In genomic region chr5:107516087-107516486, GRCm38 (mm10) we compare ENCODE assay signal across 22 mouse cellular contexts. TPM values are rescaled to one million over a fixed set of nuclear protein-coding genes. Genes with fewer than 3 reads are reported as not detected.
"Had no signal": no experiment of that assay in that cellular context is flagged by ENCODE, and none has a peak within 500 bp of the region (broad histone marks: within the 10 kb centered on the region; RNA-seq: fewer than 3 reads in every experiment).

No protein-coding gene starts in this region.

- DNase-seq: lung, adult 18-20 months; lung, embryonic 14.5 days; lung, postnatal 10 days; lung, postnatal 4 days; midbrain, embryonic 14.5 days; retina, postnatal 1 day; right cerebral cortex, adult 18-20 months; right cerebral cortex, postnatal 25 days; right cerebral cortex, postnatal 4 days; spleen, adult 18-20 months; thymus, adult 2 months; thymus, postnatal 25 days; thymus, postnatal 4 days had no signal

- H3K36me3 ChIP-seq: midbrain, embryonic 12.5 days; neural tube, embryonic 13.5 days; neural tube, embryonic 15.5 days had no signal

- H3K4me2 ChIP-seq: lung, embryonic 14.5 days; midbrain, embryonic 12.5 days; neural tube, embryonic 13.5 days; neural tube, embryonic 15.5 days had no signal

- H3K9me3 ChIP-seq: midbrain, embryonic 12.5 days; neural tube, embryonic 13.5 days; neural tube, embryonic 15.5 days had no signal

- H3K4me3 ChIP-seq: midbrain, embryonic 12.5 days; myocyte; neural tube, embryonic 13.5 days; neural tube, embryonic 15.5 days had no signal

- H3K27ac ChIP-seq: midbrain, embryonic 12.5 days; neural tube, embryonic 13.5 days; neural tube, embryonic 15.5 days had no signal

- H3K27me3 ChIP-seq: midbrain, embryonic 12.5 days; neural tube, embryonic 13.5 days; neural tube, embryonic 15.5 days had no signal

- H3K4me1 ChIP-seq: midbrain, embryonic 12.5 days; neural tube, embryonic 15.5 days had no signal

- ATAC-seq: midbrain, embryonic 16.5 days had no signal

- H3K9ac ChIP-seq: lung, embryonic 14.5 days; midbrain, embryonic 12.5 days; neural tube, embryonic 13.5 days; neural tube, embryonic 15.5 days had no signal

RNA-seq across cellular contexts. Expression of gene Gm42669, which starts 8.7 kb away (rescaled TPM):
- polyA plus RNA-seq: liver, embryonic 16.5 days; small intestine, adult 2 months had no signal

RNA-seq across cellular contexts. Expression of gene 1700028K03Rik, which starts 18.4 kb away (rescaled TPM):
- total RNA-seq: megakaryocyte, adult 5-6 weeks; megakaryocyte-erythroid progenitor cell, adult 5-6 weeks had no signal
- polyA plus RNA-seq: myocyte; small intestine, adult 2 months had no signal
